Mouse (Mus musculus) ovary, postnatal 36 days (tissue): Measurements from ENCODE around the gene Hdac5.

ENCODE experiments used
- DNase-seq: peaks from one replicate; pipeline ENCODE4 v3.0.0; 2022; ENCODE audit warnings: low spot score, mixed read lengths

The Hdac5 gene

GRCm38 (mm10) chr11:102230006-102230741 lies at the start of gene Hdac5:
Gene Hdac5 (minus strand): TSS chr11:102230166.
- DNase-seq = peak; percentile 95

DNA sequence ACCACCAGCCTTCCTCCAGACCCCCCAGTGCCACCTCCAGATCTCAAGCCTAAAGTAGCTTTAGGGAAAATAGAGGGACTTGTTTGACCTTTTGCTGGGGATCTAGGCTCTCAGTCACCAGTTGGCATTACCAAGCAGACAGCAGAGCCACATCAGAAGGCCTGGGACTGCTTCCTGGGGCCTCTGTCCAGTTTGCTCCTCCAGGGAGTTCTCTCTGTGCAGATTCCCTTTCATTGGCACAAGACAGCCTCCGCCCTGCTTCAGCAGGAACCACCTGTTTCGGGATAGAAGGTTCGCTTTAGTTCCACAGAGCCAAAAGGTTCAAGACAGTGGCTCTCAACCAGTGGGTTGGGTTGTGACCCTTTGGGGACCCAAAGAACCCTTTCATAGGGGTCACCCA lies 49.6 kb upstream of the Hdac5 start:
- DNase-seq = no peak

GRCm38 (mm10) chr11:102277754-102278153 lies 47.8 kb upstream of the Hdac5 start:
- no peak for DNase-seq

DNA sequence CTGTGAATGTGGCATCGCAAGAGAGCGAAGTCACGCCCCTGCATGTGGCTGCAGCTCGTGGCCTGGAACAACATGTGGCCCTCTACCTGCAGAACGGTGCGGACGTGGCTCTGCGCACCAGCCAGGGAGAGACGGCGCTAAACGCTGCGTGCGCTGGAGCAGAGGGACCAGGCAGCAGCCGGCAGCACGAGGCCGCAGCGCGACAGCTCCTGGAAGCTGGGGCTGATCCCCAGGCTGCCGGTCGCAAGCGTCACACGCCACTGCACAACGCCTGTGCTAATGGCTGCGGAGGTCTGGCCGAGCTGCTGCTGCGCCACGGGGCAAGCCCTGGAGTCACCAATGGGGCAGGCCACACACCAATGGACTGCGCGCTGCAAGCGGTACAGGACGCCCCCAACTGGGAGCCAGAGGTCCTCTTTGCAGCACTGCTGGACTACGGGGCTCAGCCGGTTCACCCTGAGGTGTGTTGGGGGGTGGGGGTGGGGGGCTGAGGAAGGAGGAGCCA lies 46.5 kb upstream of the Hdac5 start:
- DNase-seq = no peak

DNA sequence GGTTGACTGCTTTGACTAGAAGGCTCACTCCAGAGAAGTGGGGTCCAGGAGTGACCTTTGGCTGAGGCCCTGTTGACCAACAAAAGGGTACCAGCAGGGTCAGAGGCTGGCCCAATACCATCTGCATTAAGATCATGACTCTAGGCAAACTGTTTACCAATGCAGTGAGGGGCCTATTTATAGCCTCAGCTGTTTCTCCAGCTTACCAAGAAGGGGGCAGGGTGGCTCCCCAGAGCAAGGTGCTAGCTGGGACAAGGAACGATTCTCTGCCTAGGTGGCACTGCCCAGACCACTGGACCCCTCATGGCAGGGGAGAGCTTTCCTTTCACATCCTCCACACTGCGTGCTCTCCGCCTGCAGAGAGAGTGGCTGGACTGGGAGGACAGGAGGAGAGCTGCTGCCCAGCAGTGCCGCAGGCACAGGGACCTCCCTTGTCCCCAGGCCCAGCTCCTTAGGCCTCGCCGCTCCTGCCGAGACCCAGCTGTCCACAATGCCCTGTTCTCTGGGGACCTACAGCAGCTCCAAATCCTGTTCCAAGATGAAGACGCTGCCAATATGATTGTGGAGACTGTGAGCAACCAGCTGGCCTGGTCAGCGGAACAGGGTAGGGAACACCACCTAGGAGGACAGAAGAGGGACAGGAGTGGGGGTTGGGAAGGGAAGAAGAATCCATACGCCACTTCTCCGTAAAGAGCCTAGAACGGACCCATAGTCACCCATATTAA lies 38.7 kb upstream of the Hdac5 start, which contains the start of gene Asb16:
Asb16 (plus strand) TSS at position 224 of the 725 bp plus-strand sequence.
- no peak for DNase-seq

GRCm38 (mm10) chr11:102267480-102267879 lies 37.5 kb upstream of the Hdac5 start:
- peak; percentile 69 for DNase-seq

DNA sequence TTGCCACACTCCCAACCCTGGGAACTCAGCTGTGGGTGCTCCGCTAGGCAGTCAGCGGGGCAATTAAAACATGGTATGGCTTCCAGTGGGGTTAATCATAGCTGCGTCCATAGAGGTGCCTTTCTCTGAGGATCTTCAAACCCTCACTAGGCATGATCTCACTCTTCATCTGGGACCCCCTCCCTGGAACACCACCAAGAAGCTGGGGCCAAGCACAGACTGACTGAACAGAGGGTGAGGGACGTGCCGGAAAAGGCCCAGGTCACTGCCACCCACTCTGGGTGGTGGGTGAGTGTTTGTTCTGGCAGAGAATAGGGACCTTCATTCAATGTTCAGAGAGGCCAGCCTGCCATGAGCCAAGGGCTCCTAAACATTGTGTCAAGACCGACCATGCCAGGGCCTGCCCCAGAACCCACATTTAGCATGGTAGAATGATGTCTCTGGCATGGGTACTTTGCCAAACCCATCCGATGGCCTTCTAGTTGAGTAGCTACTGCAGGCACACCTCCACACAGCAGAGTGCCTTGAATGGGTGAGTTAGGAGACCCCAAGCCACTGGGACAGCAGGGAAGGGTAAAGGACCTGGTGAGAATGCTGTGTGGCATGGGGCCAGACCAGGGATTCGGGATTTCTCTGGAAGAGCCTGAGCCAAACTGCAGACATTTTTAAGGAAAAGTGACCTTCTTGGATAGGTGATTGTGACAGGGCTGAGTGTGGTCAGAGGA lies 36.8 kb upstream of the Hdac5 start:
- no peak for DNase-seq

DNA sequence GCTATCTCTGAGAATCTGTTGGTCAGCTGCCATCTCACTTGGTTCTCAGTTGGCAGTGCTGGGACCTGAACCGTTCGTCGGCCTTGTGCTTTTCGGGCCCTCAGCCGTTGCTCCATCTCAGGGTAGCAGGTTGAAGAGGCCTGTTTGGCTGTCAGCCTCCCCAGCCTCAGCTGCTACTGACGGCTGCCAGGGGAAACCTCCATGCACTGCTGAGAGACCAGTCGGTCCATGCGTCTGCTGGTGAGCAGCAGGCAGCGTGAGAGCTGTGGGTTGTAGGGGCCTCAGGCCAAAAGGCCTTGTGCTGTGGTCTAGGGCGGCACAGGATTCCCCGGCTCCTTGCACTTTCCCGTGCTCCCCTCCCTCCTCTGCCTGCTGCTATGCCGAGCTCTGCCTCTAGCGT lies 35.9 kb upstream of the Hdac5 start:
- no peak for DNase-seq

DNA sequence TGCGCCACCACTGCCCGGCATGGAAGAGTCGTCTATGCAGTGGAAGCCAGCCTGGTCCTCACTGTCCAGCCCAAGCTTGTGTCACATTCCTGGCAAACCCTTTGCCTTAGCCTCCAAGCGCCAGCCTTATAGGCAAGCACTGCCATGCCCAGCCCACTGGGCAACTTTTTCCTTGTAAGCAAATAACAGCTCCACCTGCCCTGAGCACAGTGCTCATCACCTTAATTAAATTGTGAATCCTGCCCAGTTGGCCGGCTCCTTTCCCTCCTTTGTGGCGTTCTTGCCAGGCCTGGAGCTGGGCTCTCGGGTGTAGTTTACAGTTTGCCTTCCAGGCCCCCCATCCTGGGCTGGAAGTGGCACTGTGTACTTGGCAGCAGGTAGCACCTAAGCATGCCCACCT lies 33.2 kb upstream of the Hdac5 start:
- no peak for DNase-seq

DNA sequence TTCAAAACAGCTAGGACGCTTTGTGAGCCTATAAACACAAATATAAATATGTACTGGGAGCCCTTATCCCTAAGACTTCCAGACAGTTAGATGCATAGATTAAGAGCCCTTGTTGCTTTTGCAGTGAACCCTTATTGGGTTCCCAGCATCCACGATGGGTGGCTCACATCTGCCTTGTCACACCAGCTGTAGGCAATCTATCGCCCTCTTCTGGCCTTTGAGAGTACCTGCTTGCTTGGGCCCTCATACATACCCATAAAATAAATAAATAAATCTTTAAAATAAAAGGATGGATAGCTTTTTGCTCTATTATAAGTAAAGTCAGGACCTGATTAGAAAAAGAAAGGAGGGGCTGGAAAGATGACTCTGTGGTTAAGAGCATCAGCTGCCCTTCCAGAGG lies 28.6 kb upstream of the Hdac5 start:
- no peak for DNase-seq

- no peak for DNase-seq
Measured at GRCm38 (mm10) chr11:102258095-102258494, 28.1 kb upstream of the Hdac5 start.

- no peak for DNase-seq
Measured at GRCm38 (mm10) chr11:102257514-102257913, 27.5 kb upstream of the Hdac5 start.

- no peak for DNase-seq
Measured at GRCm38 (mm10) chr11:102249351-102250090, 19.6 kb upstream of the Hdac5 start.

GRCm38 (mm10) chr11:102248630-102249230 lies 18.8 kb upstream of the Hdac5 start, which contains the start of gene BC030867:
Gene BC030867 (plus strand): TSS chr11:102248882.
- peak; percentile 88 for DNase-seq

DNA sequence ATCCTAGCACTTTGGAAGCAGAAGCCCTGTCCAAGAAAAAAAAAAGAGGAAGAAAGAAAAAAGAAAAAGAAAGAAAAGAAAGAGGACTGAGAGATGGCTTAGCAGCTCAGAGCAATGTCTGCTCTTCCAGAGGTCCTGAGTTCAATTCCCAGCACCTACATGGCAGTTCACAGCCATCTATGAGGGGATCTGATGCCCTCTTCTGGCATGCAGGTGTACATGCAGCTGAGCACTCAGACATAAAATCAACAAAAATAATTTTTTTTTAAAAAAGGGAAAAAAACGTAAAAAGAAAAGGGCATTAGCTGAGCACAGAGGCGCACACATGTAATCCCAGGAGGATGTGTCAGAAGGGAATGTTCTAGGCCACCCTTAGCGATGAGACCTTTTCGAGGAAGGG lies 16.9 kb upstream of the Hdac5 start:
- no peak for DNase-seq

GRCm38 (mm10) chr11:102246273-102246635 lies 16.3 kb upstream of the Hdac5 start:
- DNase-seq = no peak

DNA sequence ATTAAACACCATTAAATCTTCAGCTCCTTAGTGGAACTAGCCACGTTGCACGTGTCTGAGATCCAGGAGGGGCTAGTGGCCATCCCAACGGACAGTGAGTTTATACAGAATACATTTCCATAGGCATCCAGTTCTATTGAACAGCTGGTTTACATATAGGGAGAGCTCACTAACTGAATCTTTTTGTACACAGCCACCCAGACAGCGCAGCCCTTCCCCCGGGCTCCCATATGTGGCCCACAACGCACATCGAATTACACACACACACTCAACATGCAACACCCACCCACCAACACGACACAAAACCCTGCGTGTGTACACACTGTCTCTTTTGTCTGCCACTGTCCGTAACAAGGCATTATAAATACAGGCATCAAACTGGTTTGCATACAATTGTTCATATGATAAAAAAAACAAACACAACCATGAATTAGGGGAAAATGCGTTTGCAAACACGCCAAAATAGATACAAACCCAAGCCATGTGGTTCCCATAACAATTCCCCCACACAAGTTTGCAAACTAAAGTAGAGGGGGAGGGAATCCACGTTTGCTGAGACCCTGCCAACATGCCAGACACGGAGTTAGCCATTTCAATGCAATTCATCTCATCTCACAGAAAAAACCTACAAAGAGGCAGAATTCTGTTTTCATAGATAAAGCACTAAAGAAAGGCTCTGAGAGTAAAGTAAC lies 15.8 kb upstream of the Hdac5 start:
- no peak for DNase-seq

- DNase-seq = peak; percentile 53
Measured at GRCm38 (mm10) chr11:102244926-102245449, 15.0 kb upstream of the Hdac5 start.

- DNase-seq = no peak
Measured at GRCm38 (mm10) chr11:102241874-102242273, 11.9 kb upstream of the Hdac5 start.

GRCm38 (mm10) chr11:102241246-102241645 lies 11.3 kb upstream of the Hdac5 start:
- no peak for DNase-seq

DNA sequence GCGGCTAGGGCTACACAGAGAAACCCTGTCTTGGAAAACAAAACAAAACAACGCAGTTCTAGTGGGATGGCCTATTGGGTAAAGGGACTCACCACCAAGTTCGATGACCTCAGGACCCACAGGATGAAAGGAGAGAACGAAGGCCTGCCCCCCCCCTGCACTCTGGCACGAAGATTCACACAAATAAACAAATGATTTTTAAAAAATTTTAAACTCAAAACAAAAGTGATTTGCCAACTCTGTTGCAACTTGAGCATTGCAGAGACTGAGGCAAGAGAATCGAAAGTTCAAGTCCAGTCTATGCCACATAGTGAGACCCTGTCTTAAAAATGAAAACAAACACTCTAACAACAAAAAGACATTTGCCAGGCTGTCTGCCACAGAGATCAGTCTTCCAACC lies 10.7 kb upstream of the Hdac5 start:
- no peak for DNase-seq
